Mouse (Mus musculus) cerebellum, adult 11 months (tissue): ENCODE results near the gene Extl1.
A peak's percentile ranks its signal among the peaks of the same experiment; 100 is the strongest.
"Not testable (repeated sequence)": the region's sequence is repeated elsewhere in the genome, so short reads cannot be mapped to it uniquely, and the experiment has no call there.

Source experiments
- DNase-seq: peaks from one replicate; pipeline ENCODE4 v3.0.0; 2022

Extl1 gene

GRCm38 (mm10) chr4:134383750-134384149 is at the start of gene Extl1:
Extl1 (minus strand) TSS chr4:134383850.
- DNase-seq: not testable (repeated sequence)

- peak; percentile 44 for DNase-seq
These were observed 49.2 kb upstream of the Extl1 start for GRCm38 (mm10) chr4:134432686-134433360.

GRCm38 (mm10) chr4:134430381-134431004 is 46.8 kb upstream of the Extl1 start:
- peak; percentile 81 for DNase-seq

GRCm38 (mm10) chr4:134425088-134425487 is 41.4 kb upstream of the Extl1 start:
- no peak for DNase-seq

GRCm38 (mm10) chr4:134423949-134424348 is 40.3 kb upstream of the Extl1 start:
- no peak for DNase-seq

GRCm38 (mm10) chr4:134421971-134422370 is 38.3 kb upstream of the Extl1 start:
- no peak for DNase-seq

- no peak for DNase-seq
These were observed 33.5 kb upstream of the Extl1 start for GRCm38 (mm10) chr4:134417111-134417510.

- no peak for DNase-seq
These were observed 33.0 kb upstream of the Extl1 start for GRCm38 (mm10) chr4:134416602-134417001.

- DNase-seq: peak; percentile 51
These were observed 32.5 kb upstream of the Extl1 start for GRCm38 (mm10) chr4:134416177-134416576.

GRCm38 (mm10) chr4:134409286-134409685 is 25.6 kb upstream of the Extl1 start:
- DNase-seq: no peak

GRCm38 (mm10) chr4:134403721-134404120 is 20.1 kb upstream of the Extl1 start:
- no peak for DNase-seq

- DNase-seq: no peak
These were observed 19.1 kb upstream of the Extl1 start for GRCm38 (mm10) chr4:134402571-134403262.

GRCm38 (mm10) chr4:134401856-134402570 is 18.4 kb upstream of the Extl1 start:
- no peak for DNase-seq

GRCm38 (mm10) chr4:134401181-134401661 is 17.6 kb upstream of the Extl1 start:
- no peak for DNase-seq

GRCm38 (mm10) chr4:134400206-134400605 is 16.6 kb upstream of the Extl1 start:
- DNase-seq: no peak

- no peak for DNase-seq
These were observed 14.1 kb upstream of the Extl1 start for GRCm38 (mm10) chr4:134397732-134398131.

- DNase-seq: peak; percentile 56
These were observed 13.5 kb upstream of the Extl1 start for GRCm38 (mm10) chr4:134397121-134397520.

- peak; percentile 93 for DNase-seq
These were observed 12.6 kb upstream of the Extl1 start, which contains the start of gene Pafah2 for GRCm38 (mm10) chr4:134395977-134396825. Pafah2 (plus strand) TSS chr4:134396320.

GRCm38 (mm10) chr4:134395142-134395541 is 11.5 kb upstream of the Extl1 start:
- no peak for DNase-seq

- no peak for DNase-seq
These were observed 9.4 kb upstream of the Extl1 start for GRCm38 (mm10) chr4:134393026-134393425.

- no peak for DNase-seq
These were observed 8.9 kb upstream of the Extl1 start for GRCm38 (mm10) chr4:134392595-134392994.

GRCm38 (mm10) chr4:134391636-134392035 is 8.0 kb upstream of the Extl1 start:
- DNase-seq: no peak
